Mouse (Mus musculus): ENCODE measurements around the gene Dusp22.

Gene Dusp22

GRCm38 (mm10) chr13:30715573-30715972 is 55.8 kb downstream of the Dusp22 start:
- no peak for DNase-seq (ENCODE audit: low spot score in 2 of 2)

GRCm38 (mm10) chr13:30716611-30717010 is 56.8 kb downstream of the Dusp22 start:
- no peak for DNase-seq (ENCODE audit: low spot score in 2 of 2)

GRCm38 (mm10) chr13:30722601-30723000 is 62.8 kb downstream of the Dusp22 start:
- DNase-seq (ENCODE audit: low spot score in 2 of 2): no peak

GRCm38 (mm10) chr13:30723258-30723657 is 63.5 kb downstream of the Dusp22 start:
- DNase-seq (ENCODE audit: low spot score in 2 of 2): no peak

GRCm38 (mm10) chr13:30723858-30724257 is 64.1 kb downstream of the Dusp22 start:
- no peak for DNase-seq (ENCODE audit: low spot score in 2 of 2)

GRCm38 (mm10) chr13:30724691-30725271 is 65.0 kb downstream of the Dusp22 start:
- DNase-seq (ENCODE audit: low spot score in 2 of 2): no peak

GRCm38 (mm10) chr13:30726879-30727278 is 67.1 kb downstream of the Dusp22 start:
- no peak for DNase-seq (ENCODE audit: low spot score in 2 of 2)

GRCm38 (mm10) chr13:30728155-30728554 is 68.4 kb downstream of the Dusp22 start:
- DNase-seq (ENCODE audit: low spot score in 2 of 2): peak in 1 of 2 experiments; percentile 50

- DNase-seq (ENCODE audit: low spot score in 2 of 2): no peak
Measured at GRCm38 (mm10) chr13:30729245-30729644, 69.4 kb downstream of the Dusp22 start.

- peak in 1 of 2 experiments; percentile 34 for DNase-seq (ENCODE audit: low spot score in 2 of 2)
Measured at GRCm38 (mm10) chr13:30730104-30730793, 70.5 kb downstream of the Dusp22 start.

GRCm38 (mm10) chr13:30732709-30733445 is 73.1 kb downstream of the Dusp22 start:
- DNase-seq (ENCODE audit: low spot score in 2 of 2): no peak

GRCm38 (mm10) chr13:30736721-30737120 is 76.9 kb downstream of the Dusp22 start:
- peak in 1 of 2 experiments; percentile 32 for DNase-seq (ENCODE audit: low spot score in 2 of 2)

- DNase-seq (ENCODE audit: low spot score in 2 of 2): no peak
Measured at GRCm38 (mm10) chr13:30737257-30737656, 77.5 kb downstream of the Dusp22 start.

- DNase-seq (ENCODE audit: low spot score in 2 of 2): no peak
Measured at GRCm38 (mm10) chr13:30738310-30738840, 78.6 kb downstream of the Dusp22 start.

GRCm38 (mm10) chr13:30741172-30741571 is 81.4 kb downstream of the Dusp22 start:
- DNase-seq (ENCODE audit: low spot score in 2 of 2): no peak

GRCm38 (mm10) chr13:30742411-30742970 is 82.7 kb downstream of the Dusp22 start:
- DNase-seq (ENCODE audit: low spot score in 2 of 2): no peak

- no peak for DNase-seq (ENCODE audit: low spot score in 2 of 2)
Measured at GRCm38 (mm10) chr13:30745121-30745520, 85.3 kb downstream of the Dusp22 start.

GRCm38 (mm10) chr13:30747068-30747467 is 87.3 kb downstream of the Dusp22 start:
- no peak for DNase-seq (ENCODE audit: low spot score in 2 of 2)

GRCm38 (mm10) chr13:30747504-30747903 is 87.7 kb downstream of the Dusp22 start:
- no peak for DNase-seq (ENCODE audit: low spot score in 2 of 2)

GRCm38 (mm10) chr13:30748321-30748720 is 88.5 kb downstream of the Dusp22 start:
- no peak for DNase-seq (ENCODE audit: low spot score in 2 of 2)

GRCm38 (mm10) chr13:30749021-30749556 is 89.3 kb downstream of the Dusp22 start, which contains the start of gene Irf4:
Gene Irf4, plus strand, starts transcription at chr13:30749226.
- DNase-seq (ENCODE audit: low spot score in 2 of 2): peak; percentile 26 to 82

Measured in natural killer cell, adult 2 months (primary cell).